Mouse (Mus musculus): ENCODE data around the gene Nfe2.

- no peak for TF ChIP-seq CTCF (conservative IDR thresholded peaks at IDR 0.05; ENCODE audit: low read length)
- no peak for TF ChIP-seq NANOG (IDR thresholded peaks at IDR 0.05; ENCODE audit: borderline replicate concordance, low read length)
Observed at GRCm38 (mm10) chr15:103300067-103300471, 41.9 kb upstream of the Nfe2 start.
